Mouse (Mus musculus): ENCODE results near the gene Arxes2.

DNA sequence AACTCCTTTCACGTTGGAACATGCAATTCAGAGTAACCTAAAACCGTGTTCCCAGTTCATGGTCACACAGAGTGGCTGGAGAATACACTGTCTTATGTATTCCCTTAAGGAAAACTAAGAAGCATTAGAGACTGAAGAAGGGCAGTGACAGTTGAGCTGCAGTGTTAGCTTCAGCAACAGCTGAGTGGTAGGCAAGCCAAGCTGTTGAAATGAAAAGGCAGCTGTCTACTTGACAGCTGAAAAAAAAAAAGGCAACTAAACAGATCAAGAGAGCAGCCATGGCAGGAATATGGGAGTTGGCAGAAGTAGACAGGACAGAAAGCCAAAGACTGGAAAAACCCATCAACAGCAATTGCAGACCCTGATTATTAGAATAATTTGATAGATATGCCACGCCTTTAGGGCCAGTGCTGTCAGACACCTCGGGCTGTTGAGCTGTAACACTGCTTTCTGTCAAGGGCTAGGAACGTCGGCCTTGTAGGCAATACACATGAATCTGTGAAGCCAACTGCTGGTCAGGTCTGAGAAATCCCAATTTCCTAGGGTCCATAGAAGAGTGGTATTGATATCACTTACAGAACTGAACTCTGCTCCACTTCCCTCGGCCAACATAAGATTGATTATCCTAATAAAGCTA lies 34.9 kb upstream of the Arxes2 start:
- no peak for TF ChIP-seq CTCF (IDR thresholded peaks at IDR 0.05; ENCODE audit: insufficient read depth, low read length)
- TF ChIP-seq POLR2A (IDR thresholded peaks at IDR 0.05; ENCODE audit: borderline replicate concordance, extremely low read depth, low read depth, low read length), result no peak
